Mouse (Mus musculus) inflammation-experienced regulatory T-cells, adult 16 weeks (primary cell): ENCODE data around the gene Prim1. TPM values are rescaled to one million over a fixed set of nuclear protein-coding genes. Genes with fewer than 3 reads are reported as not detected.

Experiments
- polyA plus RNA-seq: library from polyadenylated mRNA; unstranded; fragments of 100-300 nt; shearing (Covaris generic); gene quantifications from one replicate; pipeline ENCODE4 v1.2.1, GENCODE M21; 2017

The Prim1 gene
- polyA plus RNA-seq, result 20.1 TPM

GRCm38 (mm10) chr10:128015068-128015934, at the start of gene Prim1:
Gene Prim1, plus strand, starts transcription at chr10:128015168.

GRCm38 (mm10) chr10:128007446-128007845, 7.5 kb upstream of the Prim1 start, which contains the start of gene Hsd17b6:
Gene Hsd17b6, minus strand, starts transcription at chr10:128007611.

DNA sequence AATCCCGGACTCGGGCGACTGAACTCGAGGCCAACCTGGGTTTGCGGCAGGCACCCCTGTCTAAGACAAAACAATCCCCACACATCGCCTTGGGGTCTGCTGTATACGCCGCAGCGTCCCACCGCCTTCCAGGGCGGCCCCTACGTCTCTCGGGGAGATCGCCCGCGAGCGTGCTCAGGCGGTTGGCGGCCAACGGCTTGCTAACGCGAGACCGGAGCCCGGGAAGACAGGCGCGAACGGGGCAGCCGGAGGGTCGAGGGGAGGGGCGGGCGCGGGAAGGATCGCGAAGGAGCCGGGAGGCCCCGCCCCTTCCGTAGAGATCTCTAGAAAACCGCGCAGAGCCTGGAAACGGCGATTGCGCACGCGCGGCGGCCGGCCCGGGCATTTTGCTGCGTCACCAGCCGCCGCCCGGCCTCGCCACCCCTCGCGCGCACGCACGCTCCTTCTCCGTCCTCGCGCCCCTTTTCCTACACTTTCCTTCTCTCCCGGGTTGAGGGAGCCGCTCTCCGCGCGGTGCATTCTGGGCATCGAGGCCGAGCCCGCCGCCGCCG, 43.7 kb downstream of the Prim1 start, which contains the start of gene Ptges3:
Gene Ptges3, plus strand, starts transcription at position 354 of the 551 bp plus-strand sequence.

Other genes with a start within 250 kb of the Prim1 start
- gene Rdh9, start 238.8 kb upstream of the Prim1 start, polyA plus RNA-seq, result not detected
- gene Rdh16, start 214.0 kb upstream of the Prim1 start, polyA plus RNA-seq, result 0.11 TPM
- gene Rdh19, start 165.2 kb upstream of the Prim1 start, polyA plus RNA-seq, result not detected
- not detected for gene Rdh16f2, start 148.7 kb upstream of the Prim1 start, polyA plus RNA-seq
- not detected for gene Rdh7, start 126.4 kb upstream of the Prim1 start, polyA plus RNA-seq
- not detected for gene Sdr9c7, start 116.7 kb upstream of the Prim1 start, polyA plus RNA-seq
- not detected for gene Hsd17b6, start 7.6 kb upstream of the Prim1 start, polyA plus RNA-seq
- gene Naca, start 20.4 kb downstream of the Prim1 start, polyA plus RNA-seq, result 504 TPM
- 96.7 TPM for gene Ptges3, start 43.8 kb downstream of the Prim1 start, polyA plus RNA-seq
- 1,266 TPM for gene Atp5b, start 68.1 kb downstream of the Prim1 start, polyA plus RNA-seq
- 88.0 TPM for gene Baz2a, start 76.4 kb downstream of the Prim1 start, polyA plus RNA-seq
- gene Rbms2, start 165.1 kb downstream of the Prim1 start, polyA plus RNA-seq, result 35.0 TPM
- 0.48 TPM for gene Gls2, start 179.3 kb downstream of the Prim1 start, polyA plus RNA-seq
- gene Spryd4, start 196.6 kb downstream of the Prim1 start, polyA plus RNA-seq, result 15.4 TPM
- not detected for gene Mip, start 210.7 kb downstream of the Prim1 start, polyA plus RNA-seq
- 27.6 TPM for gene Timeless, start 216.9 kb downstream of the Prim1 start, polyA plus RNA-seq
- not detected for gene Apon, start 238.9 kb downstream of the Prim1 start, polyA plus RNA-seq